Mouse (Mus musculus): ENCODE measurements around the gene Pnpla3. TPM values are rescaled to one million over a fixed set of nuclear protein-coding genes. Genes with fewer than 3 reads are reported as not detected.

Pnpla3 gene
- polyA plus RNA-seq, 1 experiment from 2014 or later, result 1.9 TPM

- Histone ChIP-seq H3K9ac (replicated peaks) (no peak overlapping the region), H3K9me3 (ENCODE audit: low read length) (no peaks in the 10 kb centered on the region), H3K36me3 (replicated peaks; ENCODE audit: insufficient read depth, low read length) (peaks cover 45% of the 10 kb centered on the region), H3K4me2 (ENCODE audit: low read depth, low read length) (no peak overlapping the region), H3K4me1 (ENCODE audit: insufficient read depth) (peaks cover 34% of the 10 kb centered on the region), H3K4me3 (ENCODE audit: low read depth, low read length) (no peak overlapping the region), H3K27ac (ENCODE audit: low read depth) (no peak overlapping the region), H3K27me3 (ENCODE audit: insufficient read depth, low read length) (no peaks in the 10 kb centered on the region)
- 86% methylated on average over 2 of the region's 2 CpGs for WGBS (ENCODE audit: insufficient replicate concordance)
- TF ChIP-seq CTCF (IDR thresholded peaks at IDR 0.05; ENCODE audit: low read depth) (no peak), EP300 (IDR thresholded peaks at IDR 0.05; ENCODE audit: low read depth) (no peak)
- ATAC-seq (no peak; the same call in 1 of the 2 replicates), DNase-seq (peak; percentile 49)
Measured at GRCm38 (mm10) chr15:84212756-84213105, 45.1 kb downstream of the Pnpla3 start.

GRCm38 (mm10) chr15:84213162-84213739 lies 45.6 kb downstream of the Pnpla3 start:
- Histone ChIP-seq H3K27me3 (ENCODE audit: insufficient read depth, low read length) (no peaks in the 10 kb centered on the region), H3K4me2 (ENCODE audit: low read depth, low read length) (no peak overlapping the region), H3K36me3 (replicated peaks; ENCODE audit: insufficient read depth, low read length) (peaks cover 41% of the 10 kb centered on the region), H3K4me1 (ENCODE audit: insufficient read depth) (peaks cover 37% of the 10 kb centered on the region), H3K4me3 (ENCODE audit: low read depth, low read length) (no peak overlapping the region), H3K9me3 (ENCODE audit: low read length) (no peaks in the 10 kb centered on the region), H3K9ac (replicated peaks) (no peak overlapping the region), H3K27ac (ENCODE audit: low read depth) (no peak overlapping the region)
- 79% methylated on average over 6 of the region's 6 CpGs for WGBS (ENCODE audit: insufficient replicate concordance)
- ATAC-seq, result no peak
- TF ChIP-seq CTCF (IDR thresholded peaks at IDR 0.05; ENCODE audit: low read depth) (no peak), EP300 (IDR thresholded peaks at IDR 0.05; ENCODE audit: low read depth) (no peak)
- DNase-seq, result no peak

- peaks cover 40% of the 10 kb centered on the region for H3K36me3 ChIP-seq (replicated peaks; ENCODE audit: insufficient read depth, low read length)
- no peak for DNase-seq
- H3K27ac ChIP-seq (ENCODE audit: low read depth), result no peak overlapping the region
- no peak overlapping the region for H3K4me2 ChIP-seq (ENCODE audit: low read depth, low read length)
- no peak for TF ChIP-seq EP300 (IDR thresholded peaks at IDR 0.05; ENCODE audit: low read depth)
- TF ChIP-seq CTCF (IDR thresholded peaks at IDR 0.05; ENCODE audit: low read depth), result no peak
- H3K4me1 ChIP-seq (ENCODE audit: insufficient read depth), result peaks cover 30% of the 10 kb centered on the region
- no peak overlapping the region for H3K9ac ChIP-seq (replicated peaks)
- no peak for ATAC-seq
- 85% methylated on average over 7 of the region's 7 CpGs for WGBS (ENCODE audit: insufficient replicate concordance)
- H3K9me3 ChIP-seq (ENCODE audit: low read length), result no peaks in the 10 kb centered on the region
- H3K27me3 ChIP-seq (ENCODE audit: insufficient read depth, low read length), result no peaks in the 10 kb centered on the region
- no peak overlapping the region for H3K4me3 ChIP-seq (ENCODE audit: low read depth, low read length)
Measured at GRCm38 (mm10) chr15:84214476-84214875, 46.8 kb downstream of the Pnpla3 start.

GRCm38 (mm10) chr15:84215273-84215672 lies 47.6 kb downstream of the Pnpla3 start:
- no peaks in the 10 kb centered on the region for H3K27me3 ChIP-seq (ENCODE audit: insufficient read depth, low read length)
- TF ChIP-seq EP300 (IDR thresholded peaks at IDR 0.05; ENCODE audit: low read depth), result no peak
- no peak for TF ChIP-seq CTCF (IDR thresholded peaks at IDR 0.05; ENCODE audit: low read depth)
- WGBS (ENCODE audit: insufficient replicate concordance), result 79% methylated on average over 2 of the region's 2 CpGs
- no peak for ATAC-seq
- no peak overlapping the region for H3K4me2 ChIP-seq (ENCODE audit: low read depth, low read length)
- peaks cover 32% of the 10 kb centered on the region for H3K36me3 ChIP-seq (replicated peaks; ENCODE audit: insufficient read depth, low read length)
- no peak overlapping the region for H3K4me3 ChIP-seq (ENCODE audit: low read depth, low read length)
- no peaks in the 10 kb centered on the region for H3K9me3 ChIP-seq (ENCODE audit: low read length)
- H3K9ac ChIP-seq (replicated peaks), result no peak overlapping the region
- peaks cover 22% of the 10 kb centered on the region for H3K4me1 ChIP-seq (ENCODE audit: insufficient read depth)
- no peak overlapping the region for H3K27ac ChIP-seq (ENCODE audit: low read depth)
- DNase-seq, result no peak

- TF ChIP-seq CTCF (IDR thresholded peaks at IDR 0.05; ENCODE audit: low read depth) (no peak), EP300 (IDR thresholded peaks at IDR 0.05; ENCODE audit: low read depth) (no peak)
- H3K4me2 ChIP-seq (ENCODE audit: low read depth, low read length), result no peak overlapping the region
- 0 out of 2 replicates have a peak overlapping the region, but pooled peaks have one; percentile 34 for H3K27ac ChIP-seq (ENCODE audit: low read depth)
- DNase-seq, result no peak
- H3K4me1 ChIP-seq (ENCODE audit: insufficient read depth), result peaks cover 16% of the 10 kb centered on the region
- no peaks in the 10 kb centered on the region for H3K9me3 ChIP-seq (ENCODE audit: low read length)
- H3K9ac ChIP-seq (replicated peaks), result no peak overlapping the region
- no peak overlapping the region for H3K4me3 ChIP-seq (ENCODE audit: low read depth, low read length)
- H3K36me3 ChIP-seq (replicated peaks; ENCODE audit: insufficient read depth, low read length), result peaks cover 28% of the 10 kb centered on the region
- H3K27me3 ChIP-seq (ENCODE audit: insufficient read depth, low read length), result no peaks in the 10 kb centered on the region
- ATAC-seq, result no peak
Measured at GRCm38 (mm10) chr15:84216026-84216425, 48.4 kb downstream of the Pnpla3 start.

GRCm38 (mm10) chr15:84216461-84217084 lies 48.9 kb downstream of the Pnpla3 start:
- ATAC-seq (no peak), DNase-seq (no peak)
- no peak overlapping the region; the same call in 1 of the 2 replicates for H3K9ac ChIP-seq (replicated peaks)
- H3K4me2 ChIP-seq (ENCODE audit: low read depth, low read length), result no peak overlapping the region
- 55% methylated on average over 7 of the region's 7 CpGs for WGBS (ENCODE audit: insufficient replicate concordance)
- peak overlapping the region; percentile 34; the same call in 1 of the 2 replicates for H3K27ac ChIP-seq (ENCODE audit: low read depth)
- H3K27me3 ChIP-seq (ENCODE audit: insufficient read depth, low read length), result no peaks in the 10 kb centered on the region
- H3K4me3 ChIP-seq (ENCODE audit: low read depth, low read length), result no peak overlapping the region
- H3K9me3 ChIP-seq (ENCODE audit: low read length), result no peaks in the 10 kb centered on the region
- peaks cover 16% of the 10 kb centered on the region for H3K4me1 ChIP-seq (ENCODE audit: insufficient read depth)
- peaks cover 23% of the 10 kb centered on the region for H3K36me3 ChIP-seq (replicated peaks; ENCODE audit: insufficient read depth, low read length)
- no peak for TF ChIP-seq EP300 (IDR thresholded peaks at IDR 0.05; ENCODE audit: low read depth)
